Comparison of ENCODE assay signal across 10 mouse cellular contexts in the genomic region with DNA sequence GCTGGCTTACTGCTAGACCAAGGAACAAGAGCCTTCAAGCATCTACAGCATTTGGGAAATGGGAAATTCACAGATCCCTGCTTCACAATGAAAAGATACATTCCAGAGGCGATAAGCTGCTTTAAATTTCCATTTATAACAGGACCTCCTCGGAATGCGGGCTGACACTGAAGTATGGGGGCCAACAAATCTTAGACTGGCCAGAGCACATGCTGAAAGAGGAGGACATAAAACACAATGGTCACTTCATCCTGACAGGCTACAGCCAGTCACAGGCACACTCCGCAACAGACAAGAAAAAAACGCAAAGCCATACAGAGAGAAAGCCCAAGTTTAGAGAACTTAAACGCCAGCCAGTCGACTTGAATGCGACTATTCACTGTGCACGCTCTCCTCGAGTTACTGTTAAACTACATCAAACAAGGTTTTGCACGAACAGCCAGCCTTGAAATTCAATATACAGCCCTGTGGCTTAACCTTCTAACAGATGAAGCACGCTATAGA.
DNase-seq lines count a peak whose midpoint lies in the region; ATAC-seq and TF ChIP-seq lines count a peak whose summit lies in the region.
"Had no signal": no experiment of that assay in that cellular context is flagged by ENCODE, and none has a peak within 500 bp of the region (broad histone marks: within the 10 kb centered on the region; RNA-seq: fewer than 3 reads in every experiment).

No protein-coding gene starts in this region.

- no peaks in the 10 kb centered on the region for H3K27me3 ChIP-seq in heart, embryonic 11.5 days (ENCODE audit: control insufficient read depth, insufficient read depth, low read length)
- H3K27me3 ChIP-seq in lung, embryonic 15.5 days: no peaks in the 10 kb centered on the region
- no peaks in the 10 kb centered on the region for H3K27me3 ChIP-seq in hindbrain, embryonic 14.5 days (ENCODE audit: control insufficient read depth, insufficient read depth, low read length)
- H3K27me3 ChIP-seq in neural tube, embryonic 11.5 days (ENCODE audit: control insufficient read depth, insufficient read depth, low read length): no peaks in the 10 kb centered on the region
- H3K27me3 ChIP-seq: megakaryocyte, embryonic 14.5 days had no signal

- H3K4me3 ChIP-seq in heart, embryonic 11.5 days (ENCODE audit: low read depth, low read length): no peak overlapping the region
- no peak overlapping the region for H3K4me3 ChIP-seq in lung, embryonic 15.5 days
- H3K4me3 ChIP-seq in lung, adult 2 months (replicated peaks; ENCODE audit: extremely low read depth, low read depth, low read length): no peak overlapping the region
- H3K4me3 ChIP-seq in hindbrain, embryonic 14.5 days (replicated peaks; ENCODE audit: low read length): no peak overlapping the region
- H3K4me3 ChIP-seq in neural tube, embryonic 11.5 days (ENCODE audit: low read depth, low read length): no peak overlapping the region
- H3K4me3 ChIP-seq: megakaryocyte, embryonic 14.5 days had no signal

- DNase-seq in heart, postnatal 25 days (ENCODE audit: low spot score): no peak
- no peak for DNase-seq in lung, adult 2 months
- DNase-seq in hindbrain, embryonic 14.5 days (ENCODE audit: low spot score): no peak
- peak; percentile 47 for DNase-seq in neural tube, embryonic 11.5 days (ENCODE audit: low spot score)
- DNase-seq in layer of hippocampus, adult 8-10 months (ENCODE audit: low spot score in 2 of 2): no peak
- DNase-seq: right cerebral cortex, postnatal 14 days had no signal

- 42% methylated on average over 12 of the region's 12 CpGs for WGBS in heart, embryonic 11.5 days (ENCODE audit: insufficient replicate concordance)
- WGBS in lung, embryonic 15.5 days: 27% methylated on average over 12 of the region's 12 CpGs
- 73% methylated on average over 12 of the region's 12 CpGs for WGBS in lung, adult 2 months
- WGBS in hindbrain, embryonic 14.5 days: 17% methylated on average over 12 of the region's 12 CpGs
- WGBS in neural tube, embryonic 11.5 days: 12% methylated on average over 12 of the region's 12 CpGs

- H3K4me1 ChIP-seq in heart, embryonic 11.5 days (ENCODE audit: control insufficient read depth, insufficient read depth, low read length): peaks cover 48% of the 10 kb centered on the region
- H3K4me1 ChIP-seq in lung, embryonic 15.5 days: peaks cover 57% of the 10 kb centered on the region
- no peaks in the 10 kb centered on the region for H3K4me1 ChIP-seq in lung, adult 2 months (ENCODE audit: control insufficient read depth, insufficient read depth, low read length)
- H3K4me1 ChIP-seq in hindbrain, embryonic 14.5 days (replicated peaks; ENCODE audit: control insufficient read depth, insufficient read depth, low read length): peaks cover 55% of the 10 kb centered on the region
- H3K4me1 ChIP-seq in neural tube, embryonic 11.5 days (ENCODE audit: control insufficient read depth, insufficient read depth, low read length): peaks cover 42% of the 10 kb centered on the region
- H3K4me1 ChIP-seq: megakaryocyte, embryonic 14.5 days had no signal

- H3K4me2 ChIP-seq in heart, embryonic 11.5 days: peak overlapping the region; percentile 14; the same call in 1 of the 2 replicates
- H3K4me2 ChIP-seq in lung, embryonic 15.5 days: peak overlapping the region; percentile 3; the same call in 1 of the 2 replicates
- H3K4me2 ChIP-seq in hindbrain, embryonic 14.5 days (replicated peaks): no peak overlapping the region
- H3K4me2 ChIP-seq in neural tube, embryonic 11.5 days (ENCODE audit: low read depth): no peak overlapping the region

- no peaks in the 10 kb centered on the region for H3K9me3 ChIP-seq in heart, embryonic 11.5 days (replicated peaks; ENCODE audit: control insufficient read depth, low read length)
- no peaks in the 10 kb centered on the region for H3K9me3 ChIP-seq in lung, embryonic 15.5 days
- no peaks in the 10 kb centered on the region for H3K9me3 ChIP-seq in hindbrain, embryonic 14.5 days (ENCODE audit: control insufficient read depth, low read length)
- H3K9me3 ChIP-seq in neural tube, embryonic 11.5 days (ENCODE audit: control insufficient read depth, low read length): no peaks in the 10 kb centered on the region

- intact Hi-C loops in heart, postnatal 25 days (cut with DNase I): no loop called here

- no peak for TF ChIP-seq CTCF in lung, adult 2 months (IDR thresholded peaks at IDR 0.05; ENCODE audit: insufficient read depth, low read length)

- TF ChIP-seq POLR2A in lung, adult 2 months (IDR thresholded peaks at IDR 0.05; ENCODE audit: borderline replicate concordance, extremely low read depth, low read depth, low read length): no peak

- no peaks in the 10 kb centered on the region; the same call in 1 of the 2 replicates for H3K36me3 ChIP-seq in heart, embryonic 11.5 days (ENCODE audit: control insufficient read depth, insufficient read depth, low read length)
- H3K36me3 ChIP-seq in lung, embryonic 15.5 days: no peaks in the 10 kb centered on the region
- no peaks in the 10 kb centered on the region for H3K36me3 ChIP-seq in hindbrain, embryonic 14.5 days (replicated peaks; ENCODE audit: control insufficient read depth, insufficient read depth)
- H3K36me3 ChIP-seq in neural tube, embryonic 11.5 days (ENCODE audit: control insufficient read depth, insufficient read depth, low read length): no peaks in the 10 kb centered on the region

- H3K9ac ChIP-seq in heart, embryonic 11.5 days (ENCODE audit: low read depth, low read length): peak overlapping the region; percentile 34; the same call in 1 of the 2 replicates
- no peak overlapping the region for H3K9ac ChIP-seq in lung, embryonic 15.5 days
- no peak overlapping the region for H3K9ac ChIP-seq in hindbrain, embryonic 14.5 days
- no peak overlapping the region for H3K9ac ChIP-seq in neural tube, embryonic 11.5 days (ENCODE audit: low read length)

- H3K27ac ChIP-seq in heart, embryonic 11.5 days (ENCODE audit: low read depth, low read length): peak overlapping the region; percentile 74
- peak overlapping the region; percentile 15 for H3K27ac ChIP-seq in lung, embryonic 15.5 days
- 0 out of 2 replicates have a peak overlapping the region, but pooled peaks have one; percentile 4 for H3K27ac ChIP-seq in hindbrain, embryonic 14.5 days
- peak overlapping the region; percentile 42; the same call in 1 of the 2 replicates for H3K27ac ChIP-seq in neural tube, embryonic 11.5 days (ENCODE audit: low read depth, low read length)

- ATAC-seq in heart, embryonic 11.5 days (replicated peaks; ENCODE audit: insufficient number of reproducible peaks, low FRiP score, low TSS enrichment): no peak
- no peak for ATAC-seq in lung, embryonic 15.5 days (ENCODE audit: borderline replicate concordance, extremely low read depth, low FRiP score, low TSS enrichment)
- ATAC-seq in hindbrain, embryonic 14.5 days (ENCODE audit: low FRiP score): no peak
- no peak for ATAC-seq in neural tube, embryonic 11.5 days (ENCODE audit: insufficient read depth, low FRiP score, low TSS enrichment)
- no peak for ATAC-seq in erythroid progenitor cell, adult 5-6 weeks (replicated peaks; ENCODE audit: low FRiP score, poor library complexity, severe bottlenecking)

Comparison
In these comparisons a context has a peak if more than half of its experiments do, and no peak if none do; other contexts are left out.
1. H3K27ac ChIP-seq: peak in every context shown above with its lines; median percentile 74 in heart, embryonic 11.5 days; 42 in neural tube, embryonic 11.5 days; 15 in lung, embryonic 15.5 days; 4 in hindbrain, embryonic 14.5 days.
2. H3K4me2 ChIP-seq: peak in heart, embryonic 11.5 days (single experiment) and lung, embryonic 15.5 days (single experiment); none in hindbrain, embryonic 14.5 days (single experiment) and neural tube, embryonic 11.5 days (single experiment).